Mouse (Mus musculus) kidney, embryonic 14.5 days (tissue): ENCODE measurements around the gene Slf2. TPM values are rescaled to one million over a fixed set of nuclear protein-coding genes. Genes with fewer than 3 reads are reported as not detected.

Experiments used
- ATAC-seq: fragments of 200-750 bp; cut with Nextera tagmentation; 2 replicates; pipeline ENCODE4 v1.8.0; 2017; ENCODE audit warnings: moderate number of reproducible peaks, mild to moderate bottlenecking, moderate TSS enrichment, moderate library complexity; ENCODE audit not compliant: low FRiP score, low TSS enrichment
- H3K27ac ChIP-seq: fragments of 300-500 bp; sonication (generic); 2 replicates; pipeline ENCODE4 v1.5.1; 2014; ENCODE audit warnings: low read depth, mild to moderate bottlenecking, low read length, moderate library complexity, mixed read lengths
- H3K27me3 ChIP-seq: fragments of 300-500 bp; sonication (generic); 2 replicates; pipeline ENCODE4 v1.6.1; 2014; ENCODE audit warnings: mild to moderate bottlenecking, low read length; ENCODE audit not compliant: control insufficient read depth, insufficient read depth
- H3K36me3 ChIP-seq: fragments of 300-500 bp; sonication (generic); 2 replicates; pipeline ENCODE4 v1.6.1; 2014; ENCODE audit warnings: low read length, mixed read lengths; ENCODE audit not compliant: control insufficient read depth, insufficient read depth
- H3K4me1 ChIP-seq: fragments of 300-500 bp; sonication (generic); 2 replicates; pipeline ENCODE4 v1.6.1; 2014; ENCODE audit warnings: low read length, mixed read lengths; ENCODE audit not compliant: control insufficient read depth, insufficient read depth
- H3K4me2 ChIP-seq: fragments of 300-500 bp; sonication (generic); replicated peaks from 2 replicates; pipeline ENCODE4 v1.6.1; 2014; ENCODE audit warnings: low read depth, mild to moderate bottlenecking, low read length
- H3K4me3 ChIP-seq: fragments of 300-500 bp; sonication (generic); 2 replicates; pipeline ENCODE4 v1.5.1; 2014; ENCODE audit warnings: mild to moderate bottlenecking, low read length
- H3K9ac ChIP-seq: fragments of 300-500 bp; sonication (generic); 2 replicates; pipeline ENCODE4 v1.6.1; 2014; ENCODE audit warnings: low read depth, mild to moderate bottlenecking, low read length, moderate library complexity
- H3K9me3 ChIP-seq: fragments of 300-500 bp; sonication (generic); 2 replicates; pipeline ENCODE4 v1.6.1; 2016; ENCODE audit warnings: low read length; ENCODE audit not compliant: control insufficient read depth
- WGBS: fragments of 180-500 bp; shearing (Covaris S2); extraction: QIAGEN DNeasy Blood & Tissue Kit; methylation state at CpG from one replicate; pipeline ENCODE4 v1.1.7; 2014; 5-methylcytosine and 5-hydroxymethylcytosine counted together
- polyA plus RNA-seq: library from polyadenylated mRNA; unstranded; fragments of >200 nt; fragmentation: Nextera tagmentation; extraction: Ambion mirVana; gene quantifications from 2 replicates; pipeline ENCODE4 v1.2.1, GENCODE M21; 2014

Gene Slf2
- polyA plus RNA-seq, 1 experiment from 2014 or later: 60.0 TPM

GRCm38 (mm10) chr19:45005957-45006712, 75.2 kb downstream of the Slf2 start, which contains the start of gene Mrpl43:
Gene Mrpl43, minus strand, starts transcription at chr19:45006442.
- peak; percentile 88 for ATAC-seq
- H3K27me3 ChIP-seq: no peaks in the 10 kb centered on the region
- H3K4me2 ChIP-seq: peak within 1 kb of the TSS; percentile 91
- H3K4me1 ChIP-seq: peaks cover 18% of the 10 kb centered on the region
- H3K9me3 ChIP-seq: no peaks in the 10 kb centered on the region
- WGBS: 0% methylated on average over 81 of the region's 82 CpGs
- H3K9ac ChIP-seq: peak within 1 kb of the TSS; percentile 80
- H3K4me3 ChIP-seq: peak within 1 kb of the TSS; percentile 97
- H3K27ac ChIP-seq: peak within 1 kb of the TSS; percentile 83
- peaks cover 62% of the 10 kb centered on the region for H3K36me3 ChIP-seq

- Histone ChIP-seq H3K27ac (peak overlapping the region; percentile 83), H3K9ac (peak overlapping the region; percentile 80; the same call in 1 of the 2 replicates), H3K27me3 (no peaks in the 10 kb centered on the region), H3K4me2 (peak overlapping the region; percentile 91), H3K36me3 (peaks cover 66% of the 10 kb centered on the region), H3K4me1 (peaks cover 18% of the 10 kb centered on the region), H3K4me3 (peak overlapping the region; percentile 97), H3K9me3 (no peaks in the 10 kb centered on the region)
- 42% methylated on average over 17 of the region's 17 CpGs for WGBS
- no peak for ATAC-seq
Observed at GRCm38 (mm10) chr19:45007021-45007420, 76.1 kb downstream of the Slf2 start.

GRCm38 (mm10) chr19:45007425-45008191, 76.7 kb downstream of the Slf2 start:
- Histone ChIP-seq H3K4me3 (peak overlapping the region; percentile 97), H3K27ac (no peak overlapping the region), H3K27me3 (no peaks in the 10 kb centered on the region), H3K9me3 (no peaks in the 10 kb centered on the region), H3K9ac (peak overlapping the region; percentile 80; the same call in 1 of the 2 replicates), H3K36me3 (peaks cover 68% of the 10 kb centered on the region), H3K4me1 (peaks cover 18% of the 10 kb centered on the region), H3K4me2 (peak overlapping the region; percentile 91)
- ATAC-seq: no peak
- WGBS: 88% methylated on average over 20 of the region's 20 CpGs

- Histone ChIP-seq H3K4me1 (peaks cover 31% of the 10 kb centered on the region), H3K9me3 (no peaks in the 10 kb centered on the region), H3K27ac (no peak overlapping the region), H3K9ac (no peak overlapping the region), H3K27me3 (no peaks in the 10 kb centered on the region), H3K36me3 (peaks cover 48% of the 10 kb centered on the region), H3K4me3 (no peak overlapping the region), H3K4me2 (no peak overlapping the region)
- 89% methylated on average over 4 of the region's 4 CpGs for WGBS
- ATAC-seq: no peak
Observed at GRCm38 (mm10) chr19:45010646-45011045, 79.7 kb downstream of the Slf2 start.

GRCm38 (mm10) chr19:45012219-45012618, 81.3 kb downstream of the Slf2 start:
- Histone ChIP-seq H3K4me3 (no peak overlapping the region), H3K27ac (peak overlapping the region; percentile 11; the same call in 1 of the 2 replicates), H3K4me1 (peaks cover 34% of the 10 kb centered on the region), H3K27me3 (no peaks in the 10 kb centered on the region), H3K9me3 (no peaks in the 10 kb centered on the region), H3K36me3 (peaks cover 48% of the 10 kb centered on the region), H3K4me2 (no peak overlapping the region), H3K9ac (0 out of 2 replicates have a peak overlapping the region, but pooled peaks have one; percentile 12)
- 85% methylated on average over 8 of the region's 8 CpGs for WGBS
- ATAC-seq: no peak

GRCm38 (mm10) chr19:45012636-45013035, 81.7 kb downstream of the Slf2 start:
- Histone ChIP-seq H3K4me1 (peaks cover 30% of the 10 kb centered on the region), H3K9ac (no peak overlapping the region), H3K9me3 (no peaks in the 10 kb centered on the region), H3K27ac (peak overlapping the region; percentile 11; the same call in 1 of the 2 replicates), H3K4me2 (no peak overlapping the region; the same call in 1 of the 2 replicates), H3K36me3 (peaks cover 48% of the 10 kb centered on the region), H3K4me3 (no peak overlapping the region), H3K27me3 (no peaks in the 10 kb centered on the region)
- ATAC-seq: no peak
- WGBS: 37% methylated on average over 6 of the region's 6 CpGs

GRCm38 (mm10) chr19:45013581-45014225, 82.8 kb downstream of the Slf2 start:
- H3K27me3 ChIP-seq: no peaks in the 10 kb centered on the region
- H3K4me3 ChIP-seq: no peak overlapping the region
- 43% methylated on average over 6 of the region's 6 CpGs for WGBS
- no peaks in the 10 kb centered on the region for H3K9me3 ChIP-seq
- no peak for ATAC-seq
- no peak overlapping the region for H3K9ac ChIP-seq
- peak overlapping the region; percentile 100; the same call in 1 of the 2 replicates for H3K27ac ChIP-seq
- H3K4me1 ChIP-seq: peaks cover 29% of the 10 kb centered on the region
- no peak overlapping the region for H3K4me2 ChIP-seq
- H3K36me3 ChIP-seq: peaks cover 39% of the 10 kb centered on the region

- Histone ChIP-seq H3K4me3 (peak within 1 kb of the TSS; percentile 80), H3K27ac (peak within 1 kb of the TSS; percentile 100), H3K9ac (peak within 1 kb of the TSS; percentile 85), H3K4me1 (peaks cover 36% of the 10 kb centered on the region), H3K36me3 (peaks cover 33% of the 10 kb centered on the region), H3K9me3 (no peaks in the 10 kb centered on the region), H3K27me3 (no peaks in the 10 kb centered on the region), H3K4me2 (peak within 1 kb of the TSS; percentile 96)
- WGBS: 3% methylated on average over 10 of the region's 10 CpGs
- 0 out of 2 replicates have a peak, but pooled peaks have one; percentile 4 for ATAC-seq
Observed at GRCm38 (mm10) chr19:45014335-45014971, 83.5 kb downstream of the Slf2 start, which contains the start of gene Lzts2. Gene Lzts2, plus strand, starts transcription at chr19:45014414.
